ENCODE assay signal across 8 mouse cellular contexts in genomic region chr11:5098035-5098735, GRCm38 (mm10). TPM values are rescaled to one million over a fixed set of nuclear protein-coding genes. Genes with fewer than 3 reads are reported as not detected.
A peak's percentile ranks its signal among the peaks of the same experiment; 100 is the strongest.
DNase-seq lines count a peak whose midpoint lies in the region; ATAC-seq and TF ChIP-seq lines count a peak whose summit lies in the region.

No protein-coding gene starts in this region.

- peaks cover 51% of the 10 kb centered on the region for H3K36me3 ChIP-seq in erythroblast, embryonic 14.5 days (ENCODE audit: control insufficient read depth)
- H3K36me3 ChIP-seq in hindbrain, embryonic 12.5 days: no peaks in the 10 kb centered on the region
- H3K36me3 ChIP-seq in macrophage (ENCODE audit: inconsistent target): peaks cover 5% of the 10 kb centered on the region; the same call in 1 of the 2 replicates

- peaks cover 61% of the 10 kb centered on the region for H3K79me2 ChIP-seq in macrophage (ENCODE audit: inconsistent target)

- H3K27me3 ChIP-seq in erythroblast, embryonic 14.5 days (ENCODE audit: control insufficient read depth): no peaks in the 10 kb centered on the region
- no peaks in the 10 kb centered on the region for H3K27me3 ChIP-seq in hindbrain, embryonic 12.5 days

- no peak for TF ChIP-seq CTCF in bone marrow macrophage, adult 2 months (IDR thresholded peaks at IDR 0.05; ENCODE audit: low read depth, low read length)

- peak overlapping the region; percentile 99 for H3K9ac ChIP-seq in hindbrain, embryonic 12.5 days

- DNase-seq in cerebellum, postnatal 4 days (ENCODE audit: low spot score in 2 of 2): no peak
- DNase-seq in layer of hippocampus, postnatal 14 days (ENCODE audit: low spot score in 2 of 2): peak; percentile 37 to 50
- peak; percentile 47 for DNase-seq in spleen, adult 12 weeks (ENCODE audit: low spot score)

- under 1% methylated on average over 44 of the region's 44 CpGs for WGBS in hindbrain, embryonic 12.5 days
- WGBS in macrophage (ENCODE audit: missing documents): 3% methylated on average over 36 of the region's 44 CpGs

- H3K4me2 ChIP-seq in hindbrain, embryonic 12.5 days (replicated peaks): peak overlapping the region; percentile 74

- no peak for TF ChIP-seq POLR2A in bone marrow macrophage, adult 2 months (IDR thresholded peaks at IDR 0.05; ENCODE audit: borderline replicate concordance, low read depth, low read length)

- peak; percentile 6; the same call in 1 of the 2 replicates for ATAC-seq in cerebellum, adult (ENCODE audit: insufficient number of reproducible peaks, low FRiP score, low TSS enrichment)
- ATAC-seq in hindbrain, embryonic 12.5 days (ENCODE audit: low FRiP score): peak; percentile 9; the same call in 1 of the 2 replicates

- H3K4me1 ChIP-seq in bone marrow macrophage, adult 2 months (ENCODE audit: control insufficient read depth, insufficient read depth, low read length): peaks cover 23% of the 10 kb centered on the region
- peaks cover 54% of the 10 kb centered on the region for H3K4me1 ChIP-seq in erythroblast, embryonic 14.5 days (ENCODE audit: control insufficient read depth)
- peaks cover 32% of the 10 kb centered on the region for H3K4me1 ChIP-seq in hindbrain, embryonic 12.5 days

- peak overlapping the region; percentile 78 for H3K4me3 ChIP-seq in bone marrow macrophage, adult 2 months (ENCODE audit: insufficient read depth, low read length)
- peak overlapping the region; percentile 100 for H3K4me3 ChIP-seq in erythroblast, embryonic 14.5 days (replicated peaks)
- peak overlapping the region; percentile 93 for H3K4me3 ChIP-seq in hindbrain, embryonic 12.5 days
- H3K4me3 ChIP-seq in macrophage (ENCODE audit: inconsistent target): peak overlapping the region; percentile 84

- no peaks in the 10 kb centered on the region for H3K9me3 ChIP-seq in erythroblast, embryonic 14.5 days (ENCODE audit: control insufficient read depth, low read length)
- no peaks in the 10 kb centered on the region for H3K9me3 ChIP-seq in hindbrain, embryonic 12.5 days (replicated peaks)

- peak overlapping the region; percentile 91 for H3K27ac ChIP-seq in bone marrow macrophage, adult 2 months (ENCODE audit: insufficient read depth, low read depth, low read length)
- H3K27ac ChIP-seq in hindbrain, embryonic 12.5 days: peak overlapping the region; percentile 95
- H3K27ac ChIP-seq in macrophage: peak overlapping the region; percentile 99

RNA-seq across cellular contexts. Expression of gene Rhbdd3, which starts 0.5 kb away (rescaled TPM):
- 15.0 and 20.6 TPM in 2 replicates for polyA plus RNA-seq in bone marrow macrophage, adult 2 months (2012; ENCODE audit: insufficient read depth, insufficient read length, missing spikeins)
- 1.6 and 2.0 TPM in 2 replicates for polyA plus RNA-seq in erythroblast, embryonic 14.5 days (2012)
- polyA plus RNA-seq in hindbrain, embryonic 12.5 days (2016; fragmentation: Nextera tagmentation; extraction: Ambion mirVana): 27.0 and 28.9 TPM in 2 replicates
- 10 to 100 TPM; 21.9 to 28.1 TPM for total RNA-seq in layer of hippocampus, postnatal 14 days (2021)
- total RNA-seq in macrophage (2018; cell fraction: chromatin; rRNA removed): 10 to 100 TPM in 25 of 26 experiments, 1 to 10 TPM in 1; 9.4 to 29.1 (median 17.1) TPM
- total RNA-seq in macrophage (2018; cell fraction: cytosol; rRNA removed): 10 to 100 TPM in 6 of 26 experiments, 1 to 10 TPM in 20; 5.5 to 12.1 (median 7.9) TPM
- 10 to 100 TPM in 25 of 26 experiments, 1 to 10 TPM in 1; 9.7 to 31.4 (median 17.2) TPM for total RNA-seq in macrophage (2018; cell fraction: nucleus; rRNA removed)
- 7.5 to 13.4 TPM (median 8.4 TPM) in 3 replicates for polyA plus RNA-seq in macrophage (2018)

RNA-seq across cellular contexts. Expression of gene Ewsr1, which starts 0.9 kb away (rescaled TPM):
- 433 and 488 TPM in 2 replicates for polyA plus RNA-seq in bone marrow macrophage, adult 2 months (2012; ENCODE audit: insufficient read depth, insufficient read length, missing spikeins)
- polyA plus RNA-seq in erythroblast, embryonic 14.5 days (2012): 130 and 171 TPM in 2 replicates
- 823 and 828 TPM in 2 replicates for polyA plus RNA-seq in hindbrain, embryonic 12.5 days (2016; fragmentation: Nextera tagmentation; extraction: Ambion mirVana)
- total RNA-seq in layer of hippocampus, postnatal 14 days (2021): 100 to 1,000 TPM; 289 to 305 TPM
- 1,000 to 10,000 TPM in 24 of 26 experiments, 100 to 1,000 TPM in 2; 726 to 1,575 (median 1,318) TPM for total RNA-seq in macrophage (2018; cell fraction: chromatin; rRNA removed)
- total RNA-seq in macrophage (2018; cell fraction: cytosol; rRNA removed): 100 to 1,000 TPM; 140 to 209 (median 182) TPM
- 1,000 to 10,000 TPM in 1 of 26 experiments, 100 to 1,000 TPM in 25; 418 to 1,007 (median 711) TPM for total RNA-seq in macrophage (2018; cell fraction: nucleus; rRNA removed)
- 241 to 1,448 TPM (median 260 TPM) in 3 replicates for polyA plus RNA-seq in macrophage (2018)

RNA-seq across cellular contexts. Expression of gene Gas2l1, which starts 33.1 kb away (rescaled TPM):
- polyA plus RNA-seq in bone marrow macrophage, adult 2 months (2012; ENCODE audit: insufficient read depth, insufficient read length, missing spikeins): 42.0 and 44.9 TPM in 2 replicates
- polyA plus RNA-seq in erythroblast, embryonic 14.5 days (2012): 1.7 and 2.3 TPM in 2 replicates
- 39.4 and 41.0 TPM in 2 replicates for polyA plus RNA-seq in hindbrain, embryonic 12.5 days (2016; fragmentation: Nextera tagmentation; extraction: Ambion mirVana)
- total RNA-seq in layer of hippocampus, postnatal 14 days (2021): 10 to 100 TPM; 70.7 to 71.0 TPM
- 10 to 100 TPM; 15.3 to 70.4 (median 34.4) TPM for total RNA-seq in macrophage (2018; cell fraction: chromatin; rRNA removed)
- total RNA-seq in macrophage (2018; cell fraction: cytosol; rRNA removed): 10 to 100 TPM; 18.0 to 48.6 (median 29.3) TPM
- total RNA-seq in macrophage (2018; cell fraction: nucleus; rRNA removed): 10 to 100 TPM; 14.6 to 55.5 (median 29.8) TPM
- polyA plus RNA-seq in macrophage (2018): 29.9 to 46.7 TPM (median 32.6 TPM) in 3 replicates

RNA-seq across cellular contexts. Expression of gene Rasl10a, which starts 40.3 kb away (rescaled TPM):
- not detected in 2 replicates for polyA plus RNA-seq in bone marrow macrophage, adult 2 months (2012; ENCODE audit: insufficient read depth, insufficient read length, missing spikeins)
- not detected in 2 replicates for polyA plus RNA-seq in erythroblast, embryonic 14.5 days (2012)
- 0.96 and 1.6 TPM in 2 replicates for polyA plus RNA-seq in hindbrain, embryonic 12.5 days (2016; fragmentation: Nextera tagmentation; extraction: Ambion mirVana)
- 10 to 100 TPM; 45.5 to 53.6 TPM for total RNA-seq in layer of hippocampus, postnatal 14 days (2021)
- total RNA-seq in macrophage (2018; cell fraction: chromatin; rRNA removed): not detected
- not detected for total RNA-seq in macrophage (2018; cell fraction: cytosol; rRNA removed)
- total RNA-seq in macrophage (2018; cell fraction: nucleus; rRNA removed): not detected
- polyA plus RNA-seq in macrophage (2018): not detected in 3 replicates

RNA-seq across cellular contexts. Expression of gene Emid1, which starts 53.9 kb away (rescaled TPM):
- polyA plus RNA-seq in bone marrow macrophage, adult 2 months (2012; ENCODE audit: insufficient read depth, insufficient read length, missing spikeins): not detected in 2 replicates
- polyA plus RNA-seq in erythroblast, embryonic 14.5 days (2012): 0.09 and 0.30 TPM in 2 replicates
- polyA plus RNA-seq in hindbrain, embryonic 12.5 days (2016; fragmentation: Nextera tagmentation; extraction: Ambion mirVana): 17.7 and 21.9 TPM in 2 replicates
- 10 to 100 TPM; 26.1 to 30.4 TPM for total RNA-seq in layer of hippocampus, postnatal 14 days (2021)
- total RNA-seq in macrophage (2018; cell fraction: chromatin; rRNA removed): 1 to 10 TPM in 3 of 26 experiments, under 1 TPM in 5, not detected in 18; 0.45 to 1.5 (median 0.74) TPM
- total RNA-seq in macrophage (2018; cell fraction: cytosol; rRNA removed): under 1 TPM in 25 of 26 experiments, not detected in 1; 0.10 to 0.91 (median 0.44) TPM
- 1 to 10 TPM in 5 of 26 experiments, under 1 TPM in 11, not detected in 10; 0.44 to 1.5 (median 0.81) TPM for total RNA-seq in macrophage (2018; cell fraction: nucleus; rRNA removed)
- 0.53 to 0.57 TPM (median 0.54 TPM) in 3 replicates for polyA plus RNA-seq in macrophage (2018)

Comparison
In these comparisons a context has a peak if more than half of its experiments do, and no peak if none do; other contexts are left out.
1. DNase-seq: peak in layer of hippocampus, postnatal 14 days (2 of 2) and spleen, adult 12 weeks (single experiment); none in cerebellum, postnatal 4 days (0 of 2).
2. Peak in every context shown above with its lines, with median percentiles within 50 percentile points of each other: H3K27ac ChIP-seq and H3K4me3 ChIP-seq.